Mouse (Mus musculus): Measurements from ENCODE around the gene Rrp1. TPM values are rescaled to one million over a fixed set of nuclear protein-coding genes. Genes with fewer than 3 reads are reported as not detected.

The Rrp1 gene
- polyA plus RNA-seq, 1 experiment from 2014 or later: 171 TPM

GRCm38 (mm10) chr10:78350796-78351556 is 61.9 kb downstream of the Rrp1 start:
- ATAC-seq (no peak), DNase-seq (ENCODE audit: low spot score) (peak; percentile 40)
- Histone ChIP-seq H3K9me3 (ENCODE audit: low read length) (no peaks in the 10 kb centered on the region), H3K4me1 (ENCODE audit: insufficient read depth, low read depth, low read length) (peaks cover 24% of the 10 kb centered on the region; the same call in 1 of the 2 replicates), H3K9ac (replicated peaks; ENCODE audit: low read depth) (peak overlapping the region; percentile 98), H3K4me3 (ENCODE audit: low read depth, low read length) (peak overlapping the region; percentile 88), H3K27ac (ENCODE audit: low read length) (peak overlapping the region; percentile 85), H3K4me2 (replicated peaks; ENCODE audit: low read depth, low read length) (peak overlapping the region; percentile 96), H3K36me3 (ENCODE audit: insufficient read depth, low read length) (no peaks in the 10 kb centered on the region), H3K27me3 (replicated peaks; ENCODE audit: insufficient read depth, low read length) (no peaks in the 10 kb centered on the region)
- 18% methylated on average over 6 of the region's 6 CpGs for WGBS
- TF ChIP-seq EP300 (IDR thresholded peaks at IDR 0.05) (no peak), CTCF (IDR thresholded peaks at IDR 0.05) (no peak)

Small RNA genes within 50 kb of the gene (microRNA-seq; reads per million reads assigned to microRNA genes)
- gene Mir6410 (not detected), gene Mir6907 (not detected), gene Mir6908 (not detected)

Other genes with a start within 250 kb of the Rrp1 start
- gene D10Jhu81e, start 243.3 kb downstream of the Rrp1 start, polyA plus RNA-seq (2015; fragmentation: Nextera tagmentation; extraction: Ambion mirVana): 24.8 and 27.0 TPM in 2 replicates
- 5.8 and 6.4 TPM in 2 replicates for gene Pwp2, start 227.9 kb downstream of the Rrp1 start, polyA plus RNA-seq (2015; fragmentation: Nextera tagmentation; extraction: Ambion mirVana)
- gene Trappc10, start 168.4 kb downstream of the Rrp1 start, polyA plus RNA-seq (2015; fragmentation: Nextera tagmentation; extraction: Ambion mirVana): 19.2 and 19.9 TPM in 2 replicates
- 119 and 129 TPM in 2 replicates for gene Agpat3, start 60.6 kb downstream of the Rrp1 start, polyA plus RNA-seq (2015; fragmentation: Nextera tagmentation; extraction: Ambion mirVana)
- 440 and 490 TPM in 2 replicates for gene Cstb, start 12.6 kb upstream of the Rrp1 start, polyA plus RNA-seq (2015; fragmentation: Nextera tagmentation; extraction: Ambion mirVana)
- gene Pdxk, start 51.9 kb upstream of the Rrp1 start, polyA plus RNA-seq (2015; fragmentation: Nextera tagmentation; extraction: Ambion mirVana): 4.7 and 4.9 TPM in 2 replicates
- gene Olfr1358, start 104.4 kb upstream of the Rrp1 start, polyA plus RNA-seq (2015; fragmentation: Nextera tagmentation; extraction: Ambion mirVana): not detected in 2 replicates
- 38.1 and 45.0 TPM in 2 replicates for gene Ilvbl, start 161.3 kb upstream of the Rrp1 start, polyA plus RNA-seq (2015; fragmentation: Nextera tagmentation; extraction: Ambion mirVana)
- gene Syde1, start 178.9 kb upstream of the Rrp1 start, polyA plus RNA-seq (2015; fragmentation: Nextera tagmentation; extraction: Ambion mirVana): 16.1 and 17.4 TPM in 2 replicates
- not detected in 2 replicates for gene Olfr1357, start 205.0 kb upstream of the Rrp1 start, polyA plus RNA-seq (2015; fragmentation: Nextera tagmentation; extraction: Ambion mirVana)